Mouse (Mus musculus): ENCODE measurements at regions not wholly inside any gene's neighbourhood (a gene's known extent, or its start where the extent isn't known, plus 50 kb on each side); places are given as distances from the start of the nearest gene placed in this dataset.
"Not testable (repeated sequence)": the region's sequence is repeated elsewhere in the genome, so short reads cannot be mapped to it uniquely, and the experiment has no call there.

DNA sequence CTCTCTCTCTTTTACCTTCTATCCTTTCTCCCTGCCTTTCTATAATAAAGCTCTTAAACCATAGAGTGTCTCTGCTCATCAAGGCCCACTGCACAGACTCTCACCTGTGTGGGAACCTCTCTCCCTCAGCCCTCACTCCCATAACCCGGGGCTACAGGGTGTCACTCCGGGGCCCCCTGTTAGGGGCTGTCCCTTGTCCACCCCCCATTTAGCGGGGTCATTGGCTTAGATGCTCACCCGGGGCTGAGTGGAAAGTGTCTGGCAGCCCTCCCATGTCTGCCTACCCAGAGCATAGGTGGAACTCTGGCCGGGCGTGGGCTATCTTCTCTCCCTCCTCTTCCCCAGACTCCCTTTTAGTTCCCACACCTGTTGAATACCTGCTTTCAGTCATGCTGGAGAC is 116.4 kb downstream of the Zfp993 start:
- WGBS = 66% methylated on average over 6 of the region's 6 CpGs
- H3K36me3 ChIP-seq; ATAC-seq (ENCODE audit: extremely low read depth, insufficient number of reproducible peaks, low FRiP score, low TSS enrichment); H3K27ac ChIP-seq (replicated peaks); H3K9ac ChIP-seq; H3K27me3 ChIP-seq (replicated peaks); H3K4me3 ChIP-seq; H3K4me1 ChIP-seq; H3K4me2 ChIP-seq: not testable (repeated sequence)
- H3K9me3 ChIP-seq = peaks cover 58% of the 10 kb centered on the region

- ATAC-seq (ENCODE audit: extremely low read depth, insufficient number of reproducible peaks, low FRiP score, low TSS enrichment); H3K4me3 ChIP-seq: not testable (repeated sequence)
These were observed 129.0 kb downstream of the Zfp993 start for GRCm38 (mm10) chr4:146739775-146740174.

DNA sequence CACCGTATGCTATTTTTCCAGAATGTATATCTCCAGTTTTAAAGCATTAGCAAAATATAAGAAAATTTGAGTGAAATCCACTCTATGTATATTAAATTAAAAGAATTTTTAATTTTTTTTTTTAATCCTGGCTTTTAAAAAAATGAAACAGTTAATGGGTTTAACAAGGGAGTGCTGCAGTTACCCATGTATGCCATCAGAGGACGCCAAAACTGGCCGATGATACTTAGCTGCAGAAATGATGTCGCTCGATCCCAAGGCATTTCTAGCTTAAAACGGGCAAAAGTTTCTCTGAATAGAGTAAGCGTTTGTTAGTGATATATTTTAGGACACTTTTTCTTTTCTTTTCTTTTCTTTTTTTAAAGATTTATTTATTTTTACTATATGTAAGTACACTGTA is 129.9 kb downstream of the Zfp993 start:
- not testable (repeated sequence) for H3K4me1 ChIP-seq; H3K27me3 ChIP-seq (replicated peaks); H3K4me3 ChIP-seq; ATAC-seq (ENCODE audit: extremely low read depth, insufficient number of reproducible peaks, low FRiP score, low TSS enrichment); H3K4me2 ChIP-seq; H3K36me3 ChIP-seq; H3K9ac ChIP-seq; H3K27ac ChIP-seq (replicated peaks)
- H3K9me3 ChIP-seq = peaks cover 49% of the 10 kb centered on the region
- WGBS = 74% methylated on average over 7 of the region's 7 CpGs

More at GRCm38 (mm10) chr4:146739775-146740174, 129.0 kb downstream of the Zfp993 start:
- H3K4me1 ChIP-seq; H3K27ac ChIP-seq (replicated peaks); H3K36me3 ChIP-seq; H3K4me2 ChIP-seq; H3K27me3 ChIP-seq (replicated peaks); H3K9ac ChIP-seq: not testable (repeated sequence)
- WGBS = 83% methylated on average over 2 of the region's 2 CpGs
- peaks cover 55% of the 10 kb centered on the region for H3K9me3 ChIP-seq

DNA sequence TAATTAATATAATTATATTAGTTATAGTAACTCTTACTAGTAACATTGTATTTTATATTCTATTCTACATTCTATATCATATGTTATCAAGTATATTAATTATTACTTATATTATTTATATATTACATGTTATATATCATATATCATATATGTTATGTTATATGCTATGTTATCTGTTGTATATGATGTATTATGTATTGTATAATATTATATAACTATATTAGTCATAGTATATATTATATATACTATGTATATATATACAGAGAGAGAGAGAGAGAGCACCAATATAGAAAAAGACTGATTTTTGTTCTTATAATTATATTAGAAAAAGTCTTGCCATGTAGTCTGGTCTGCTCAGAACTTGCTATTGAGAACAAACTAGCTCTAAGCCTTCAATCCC is 133.0 kb downstream of the Zfp993 start:
- ATAC-seq (ENCODE audit: extremely low read depth, insufficient number of reproducible peaks, low FRiP score, low TSS enrichment); H3K36me3 ChIP-seq: not testable (repeated sequence)
- peaks cover 45% of the 10 kb centered on the region for H3K9me3 ChIP-seq

More for the DNA sequence above, 133.0 kb downstream of the Zfp993 start:
- not testable (repeated sequence) for H3K27me3 ChIP-seq (replicated peaks); H3K4me2 ChIP-seq; H3K4me1 ChIP-seq; H3K4me3 ChIP-seq; H3K27ac ChIP-seq (replicated peaks); H3K9ac ChIP-seq

Measured in heart, embryonic 13.5 days (tissue).